Mouse (Mus musculus) kidney, embryonic 14.5 days (tissue): ENCODE measurements at regions not wholly inside any gene's neighbourhood (a gene's known extent, or its start where the extent isn't known, plus 50 kb on each side); places are given as distances from the start of the nearest gene placed in this dataset.

Experiments
- ATAC-seq: fragments of 200-750 bp; cut with Nextera tagmentation; 2 replicates; pipeline ENCODE4 v1.8.0; 2017; ENCODE audit warnings: moderate number of reproducible peaks, mild to moderate bottlenecking, moderate TSS enrichment, moderate library complexity; ENCODE audit not compliant: low FRiP score, low TSS enrichment
- H3K27ac ChIP-seq: fragments of 300-500 bp; sonication (generic); 2 replicates; pipeline ENCODE4 v1.5.1; 2014; ENCODE audit warnings: low read depth, mild to moderate bottlenecking, low read length, moderate library complexity, mixed read lengths
- H3K27me3 ChIP-seq: fragments of 300-500 bp; sonication (generic); 2 replicates; pipeline ENCODE4 v1.6.1; 2014; ENCODE audit warnings: mild to moderate bottlenecking, low read length; ENCODE audit not compliant: control insufficient read depth, insufficient read depth
- H3K36me3 ChIP-seq: fragments of 300-500 bp; sonication (generic); 2 replicates; pipeline ENCODE4 v1.6.1; 2014; ENCODE audit warnings: low read length, mixed read lengths; ENCODE audit not compliant: control insufficient read depth, insufficient read depth
- H3K4me1 ChIP-seq: fragments of 300-500 bp; sonication (generic); 2 replicates; pipeline ENCODE4 v1.6.1; 2014; ENCODE audit warnings: low read length, mixed read lengths; ENCODE audit not compliant: control insufficient read depth, insufficient read depth
- H3K4me2 ChIP-seq: fragments of 300-500 bp; sonication (generic); replicated peaks from 2 replicates; pipeline ENCODE4 v1.6.1; 2014; ENCODE audit warnings: low read depth, mild to moderate bottlenecking, low read length
- H3K4me3 ChIP-seq: fragments of 300-500 bp; sonication (generic); 2 replicates; pipeline ENCODE4 v1.5.1; 2014; ENCODE audit warnings: mild to moderate bottlenecking, low read length
- H3K9ac ChIP-seq: fragments of 300-500 bp; sonication (generic); 2 replicates; pipeline ENCODE4 v1.6.1; 2014; ENCODE audit warnings: low read depth, mild to moderate bottlenecking, low read length, moderate library complexity
- H3K9me3 ChIP-seq: fragments of 300-500 bp; sonication (generic); 2 replicates; pipeline ENCODE4 v1.6.1; 2016; ENCODE audit warnings: low read length; ENCODE audit not compliant: control insufficient read depth
- WGBS: fragments of 180-500 bp; shearing (Covaris S2); extraction: QIAGEN DNeasy Blood & Tissue Kit; methylation state at CpG from one replicate; pipeline ENCODE4 v1.1.7; 2014; 5-methylcytosine and 5-hydroxymethylcytosine counted together

GRCm38 (mm10) chr9:62180456-62181181 is 58.2 kb upstream of the Glce start:
- H3K4me1 ChIP-seq = 0 out of 2 replicates have a peak, but pooled peaks cover 4% of the 10 kb centered on the region
- no peak overlapping the region for H3K9ac ChIP-seq
- H3K9me3 ChIP-seq = no peaks in the 10 kb centered on the region
- no peak for ATAC-seq
- no peak overlapping the region for H3K27ac ChIP-seq
- 51% methylated on average over 11 of the region's 11 CpGs for WGBS
- no peak overlapping the region for H3K4me2 ChIP-seq
- H3K4me3 ChIP-seq = no peak overlapping the region
- no peaks in the 10 kb centered on the region for H3K36me3 ChIP-seq
- no peaks in the 10 kb centered on the region for H3K27me3 ChIP-seq

GRCm38 (mm10) chr9:62174651-62175050 is 52.2 kb upstream of the Glce start:
- Histone ChIP-seq H3K27ac (no peak overlapping the region), H3K36me3 (no peaks in the 10 kb centered on the region), H3K9ac (no peak overlapping the region), H3K4me3 (no peak overlapping the region), H3K4me1 (no peaks in the 10 kb centered on the region), H3K4me2 (no peak overlapping the region), H3K27me3 (no peaks in the 10 kb centered on the region), H3K9me3 (no peaks in the 10 kb centered on the region)
- WGBS = 58% methylated on average over 7 of the region's 7 CpGs
- ATAC-seq = no peak
